Mouse (Mus musculus) c-Kit-positive CD71-positive TER-119-negative erythroid progenitor cells, embryonic 14.5 days (primary cell): ENCODE data around the gene Wdr75.

Source experiments
- DNase-seq: peaks from one replicate; pipeline ENCODE4 v3.0.0-alpha.2; 2013; ENCODE audit warnings: low read depth

Wdr75 gene

GRCm38 (mm10) chr1:45837736-45838135 is 42.8 kb downstream of the Wdr75 start:
- no peak for DNase-seq

DNA sequence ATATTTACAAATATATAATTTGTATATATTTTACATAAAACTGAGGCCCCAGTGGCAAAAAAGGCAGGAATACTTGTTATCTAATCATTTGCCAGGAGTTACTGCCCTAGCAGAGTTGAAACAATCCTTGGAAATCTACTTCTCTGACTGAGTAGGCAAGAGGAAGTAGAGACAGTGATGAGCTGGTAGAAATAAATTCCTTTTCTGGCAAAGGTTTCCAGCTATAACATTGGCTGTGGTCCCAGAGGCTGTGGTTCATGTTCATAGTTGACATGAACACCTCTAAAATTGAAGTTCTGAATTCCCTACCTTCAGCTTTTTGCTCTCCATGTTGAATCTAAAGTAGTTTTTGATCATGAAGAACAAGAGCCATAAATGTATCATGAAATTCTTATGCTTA is 43.3 kb downstream of the Wdr75 start:
- no peak for DNase-seq

DNA sequence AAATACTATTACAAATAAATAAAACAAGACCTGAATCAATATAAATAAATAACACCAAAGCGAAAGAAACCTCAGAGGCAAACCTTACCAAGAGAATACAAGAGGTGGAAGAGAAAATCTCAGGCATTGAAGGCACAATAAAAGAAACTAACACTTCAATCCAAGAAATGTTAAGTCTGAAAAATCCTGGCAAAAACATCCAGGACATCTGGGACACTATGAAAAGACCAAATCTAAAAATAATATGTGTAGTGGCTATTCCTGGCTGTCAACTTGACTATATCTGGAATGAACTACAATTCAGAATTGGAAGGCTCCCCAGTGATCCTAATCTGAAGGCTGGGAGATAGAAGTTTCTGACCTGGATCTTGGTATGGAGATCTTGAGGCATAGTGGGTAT is 50.5 kb downstream of the Wdr75 start:
- no peak for DNase-seq

DNA sequence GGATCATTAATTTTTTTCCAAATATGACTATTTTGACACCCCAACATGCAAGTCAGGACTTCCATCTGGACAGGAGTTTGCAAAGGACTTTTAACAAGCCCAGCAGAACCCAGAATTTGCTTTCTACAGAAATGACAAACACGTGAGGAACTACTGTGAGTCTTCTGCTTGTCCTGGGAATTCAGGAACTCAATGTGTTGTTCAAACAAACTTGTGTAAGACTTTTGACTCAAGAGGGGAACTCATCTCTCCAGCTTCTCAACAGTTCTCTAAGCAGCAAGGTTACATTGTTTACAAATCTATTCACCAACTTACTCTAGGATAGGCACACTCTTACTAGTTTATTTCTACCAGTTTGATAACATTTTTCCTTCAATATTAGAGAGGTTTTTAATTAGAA is 63.1 kb downstream of the Wdr75 start:
- DNase-seq = no peak

DNA sequence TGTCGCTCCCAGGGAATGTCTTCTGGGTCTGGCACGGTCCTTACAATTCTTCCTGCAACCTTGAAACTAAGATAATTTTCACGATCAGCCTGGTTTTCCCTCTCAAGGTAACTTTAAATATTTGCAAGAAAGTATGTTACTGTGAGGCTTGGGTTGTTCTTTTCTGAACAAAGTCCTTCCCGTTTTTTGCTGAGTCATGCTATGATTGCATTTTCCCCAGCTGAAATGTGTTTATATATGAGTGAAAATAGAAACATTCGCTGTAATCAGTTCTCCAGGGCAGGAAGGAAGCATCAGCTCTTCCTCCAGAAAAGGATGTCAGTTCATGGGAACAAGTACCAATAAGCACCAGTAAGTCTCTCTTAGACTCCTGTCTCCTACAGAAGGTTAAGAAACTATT is 65.4 kb downstream of the Wdr75 start:
- no peak for DNase-seq

DNA sequence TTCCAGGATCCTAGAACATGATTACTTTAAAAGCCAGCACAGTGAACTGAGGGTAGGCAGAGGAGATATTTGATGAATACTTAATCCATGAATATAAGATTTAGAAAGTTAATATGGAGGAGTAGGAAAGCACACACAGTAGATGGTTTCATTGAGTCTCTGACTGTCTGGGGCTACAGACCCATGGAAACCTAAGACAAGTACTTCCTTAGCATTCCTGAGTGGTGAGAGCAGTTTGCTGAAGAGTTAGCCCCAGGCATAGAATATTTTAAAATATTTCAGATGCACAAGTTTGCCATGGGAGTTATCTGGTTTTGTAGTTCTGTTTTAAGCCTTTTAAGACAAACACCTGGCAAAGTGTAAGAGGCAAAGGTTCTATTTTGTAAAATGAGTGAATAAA is 66.2 kb downstream of the Wdr75 start:
- DNase-seq = no peak

DNA sequence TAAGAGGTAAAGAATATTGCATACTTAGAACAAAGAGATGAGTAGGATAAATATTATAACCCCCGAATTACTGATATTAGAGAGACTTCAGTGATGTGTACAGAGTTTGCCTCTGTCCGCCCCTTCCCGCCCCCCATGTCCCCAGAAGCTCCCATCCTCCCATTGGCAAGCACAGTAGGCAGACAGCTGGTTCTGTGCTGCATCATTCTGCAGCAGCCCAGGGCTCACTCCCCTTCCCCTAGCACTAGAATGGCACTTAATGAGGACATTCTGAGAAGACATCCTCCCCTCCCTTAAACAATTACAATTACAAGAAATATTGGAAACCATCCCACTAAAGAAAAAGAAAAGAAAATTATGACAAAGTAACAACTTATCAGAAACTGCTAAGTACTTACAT is 68.7 kb downstream of the Wdr75 start:
- DNase-seq = no peak

- no peak for DNase-seq
Measured at GRCm38 (mm10) chr1:45864564-45865014, 69.6 kb downstream of the Wdr75 start.

DNA sequence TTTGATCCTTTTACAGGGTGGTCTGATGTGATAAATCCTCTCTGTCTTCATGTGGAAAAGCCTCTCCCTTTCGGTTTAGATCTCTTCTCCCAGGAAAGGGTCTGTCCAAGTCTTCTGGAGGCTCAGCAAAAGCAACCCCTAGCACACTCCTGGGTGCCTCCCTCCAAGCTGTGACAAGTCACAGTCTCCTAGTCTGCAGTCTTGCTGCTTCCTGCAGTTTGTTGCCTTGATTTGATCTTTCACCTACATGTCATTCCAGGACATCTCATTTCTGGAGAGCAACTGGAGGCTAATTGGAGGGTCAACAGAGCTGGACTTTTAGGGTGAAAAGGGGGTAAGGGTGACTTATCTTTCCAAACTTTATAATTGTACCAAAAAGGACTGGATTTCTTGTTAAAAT is 70.3 kb downstream of the Wdr75 start:
- DNase-seq = no peak

- DNase-seq = no peak
Measured at GRCm38 (mm10) chr1:45865727-45866126, 70.8 kb downstream of the Wdr75 start.

GRCm38 (mm10) chr1:45866288-45867018 is 71.5 kb downstream of the Wdr75 start:
- no peak for DNase-seq

- no peak for DNase-seq
Measured at GRCm38 (mm10) chr1:45868050-45868449, 73.1 kb downstream of the Wdr75 start.

DNA sequence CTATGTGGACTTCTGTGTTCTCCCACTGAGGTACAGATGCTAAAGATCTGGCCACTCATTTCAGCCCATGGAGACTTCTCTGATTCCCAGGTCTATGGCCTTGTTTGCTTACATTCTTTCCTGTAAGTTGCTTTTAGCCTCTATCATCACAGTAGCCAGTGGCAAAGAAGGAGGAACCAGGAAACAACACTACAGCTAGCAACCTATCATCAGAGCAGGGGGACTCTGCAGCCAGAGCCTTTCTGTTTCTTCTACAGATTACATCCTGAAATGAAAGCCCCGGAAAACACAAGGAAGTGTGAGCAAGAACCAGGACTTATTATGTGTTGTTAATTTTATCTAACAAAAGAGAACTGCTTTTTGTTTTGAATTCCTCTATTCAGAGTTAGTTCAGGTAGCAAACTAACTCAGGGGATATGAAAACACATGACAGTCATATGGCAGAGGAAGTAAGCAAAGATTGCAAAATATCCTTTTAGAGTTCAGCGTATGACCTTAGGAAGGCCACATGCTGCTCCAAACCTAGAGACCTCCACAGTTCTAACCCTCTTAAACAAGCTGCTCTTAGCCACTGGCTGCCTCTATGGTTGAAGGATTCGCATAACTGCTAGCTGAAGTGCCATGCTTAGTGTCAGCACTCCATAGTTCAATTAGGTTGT is 73.6 kb downstream of the Wdr75 start:
- DNase-seq = no peak
